Mouse (Mus musculus) monocyte, adult 5-6 weeks (primary cell): ENCODE measurements at regions not wholly inside any gene's neighbourhood (a gene's known extent, or its start where the extent isn't known, plus 50 kb on each side); places are given as distances from the start of the nearest gene placed in this dataset.

Source experiments
- ATAC-seq: fragments of 153-309, 156-312 bp; replicated peaks from 2 replicates; pipeline ENCODE4 v1.8.0; 2017; ENCODE audit warnings: mild to moderate bottlenecking; ENCODE audit not compliant: low TSS enrichment, insufficient number of reproducible peaks, severe bottlenecking, poor library complexity, low FRiP score

DNA sequence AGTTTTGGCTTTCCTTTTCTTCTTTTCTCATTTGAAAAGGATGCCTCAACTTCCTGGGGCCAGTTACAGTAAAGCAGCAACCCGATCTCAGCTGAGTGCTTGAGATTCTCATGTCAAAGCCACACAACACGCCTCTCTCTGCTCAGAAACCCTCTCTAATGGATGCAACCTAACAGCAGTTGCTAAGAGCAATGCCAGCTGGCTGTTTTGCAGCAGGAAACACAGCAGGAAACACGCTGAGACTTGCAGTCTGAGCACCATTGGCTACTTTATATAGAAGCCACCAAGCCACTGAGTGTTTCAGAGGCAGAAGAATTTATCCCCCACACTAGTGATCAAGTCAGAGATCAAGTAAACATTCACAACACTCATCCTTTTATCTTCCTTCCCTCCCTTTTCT lies 193.5 kb upstream of the Foxq1 start:
- ATAC-seq = no peak

DNA sequence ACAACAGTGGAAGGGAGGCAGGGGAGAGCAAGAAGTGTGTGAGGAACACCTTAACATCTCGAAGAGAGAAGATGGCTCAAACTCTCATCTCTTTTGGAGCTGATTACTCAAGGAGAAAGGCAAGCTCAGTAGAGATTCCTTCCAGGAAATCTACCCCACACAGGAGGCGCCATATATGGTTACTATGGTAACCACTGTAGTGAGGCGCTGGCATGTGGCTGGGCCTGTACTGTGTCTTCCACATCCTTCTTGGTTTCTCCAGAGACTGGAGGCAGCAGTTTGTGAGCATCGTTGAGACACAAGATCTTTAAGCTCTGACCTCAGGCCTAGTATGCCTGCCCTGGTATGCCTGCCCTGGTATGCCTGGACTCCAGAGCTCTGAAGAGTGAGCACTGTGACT lies 191.6 kb upstream of the Foxq1 start:
- ATAC-seq = no peak

GRCm38 (mm10) chr13:31367226-31367625 lies 188.7 kb upstream of the Foxq1 start:
- no peak for ATAC-seq

DNA sequence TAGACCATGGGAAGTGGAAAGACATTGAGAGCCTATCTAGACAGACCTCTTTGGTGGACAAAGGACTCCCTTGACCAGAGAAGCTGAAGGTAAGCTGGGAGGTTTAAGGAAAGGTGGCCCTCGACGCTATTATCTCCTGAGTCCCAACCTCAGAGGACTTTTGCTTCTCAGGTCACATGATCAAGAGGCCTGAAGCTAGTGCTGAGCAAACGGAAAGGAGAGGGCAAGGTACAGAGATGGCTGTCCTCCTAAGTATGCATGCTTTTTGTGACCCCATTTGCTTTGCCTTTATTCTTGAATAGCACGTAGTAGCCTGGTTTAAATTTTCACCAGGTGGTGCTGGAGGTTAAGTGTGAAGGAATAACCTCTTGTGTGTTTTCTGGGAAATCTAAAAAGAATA lies 186.8 kb upstream of the Foxq1 start:
- ATAC-seq = no peak

DNA sequence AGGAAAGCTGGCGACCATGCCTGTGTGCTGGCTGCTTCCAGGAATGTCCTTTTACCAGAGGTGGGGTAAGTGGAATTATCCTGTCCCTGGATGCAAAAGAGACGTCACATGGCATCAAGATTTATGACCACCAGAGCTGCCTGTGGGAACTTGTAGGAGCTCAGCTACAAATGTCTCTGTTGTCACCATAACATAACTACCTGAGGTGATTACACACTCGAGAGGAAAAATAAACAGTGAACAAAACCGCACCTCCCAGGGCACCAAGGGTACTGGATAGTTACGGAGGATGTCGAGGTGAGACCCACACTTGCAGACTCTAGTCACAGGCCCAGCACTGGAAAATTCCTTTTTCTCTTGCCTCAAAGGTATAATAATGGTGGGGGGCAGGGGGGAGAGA lies 185.1 kb upstream of the Foxq1 start:
- ATAC-seq = no peak

GRCm38 (mm10) chr13:31374006-31374405 lies 181.9 kb upstream of the Foxq1 start:
- no peak for ATAC-seq

GRCm38 (mm10) chr13:31393421-31394215 lies 162.3 kb upstream of the Foxq1 start:
- ATAC-seq = no peak

DNA sequence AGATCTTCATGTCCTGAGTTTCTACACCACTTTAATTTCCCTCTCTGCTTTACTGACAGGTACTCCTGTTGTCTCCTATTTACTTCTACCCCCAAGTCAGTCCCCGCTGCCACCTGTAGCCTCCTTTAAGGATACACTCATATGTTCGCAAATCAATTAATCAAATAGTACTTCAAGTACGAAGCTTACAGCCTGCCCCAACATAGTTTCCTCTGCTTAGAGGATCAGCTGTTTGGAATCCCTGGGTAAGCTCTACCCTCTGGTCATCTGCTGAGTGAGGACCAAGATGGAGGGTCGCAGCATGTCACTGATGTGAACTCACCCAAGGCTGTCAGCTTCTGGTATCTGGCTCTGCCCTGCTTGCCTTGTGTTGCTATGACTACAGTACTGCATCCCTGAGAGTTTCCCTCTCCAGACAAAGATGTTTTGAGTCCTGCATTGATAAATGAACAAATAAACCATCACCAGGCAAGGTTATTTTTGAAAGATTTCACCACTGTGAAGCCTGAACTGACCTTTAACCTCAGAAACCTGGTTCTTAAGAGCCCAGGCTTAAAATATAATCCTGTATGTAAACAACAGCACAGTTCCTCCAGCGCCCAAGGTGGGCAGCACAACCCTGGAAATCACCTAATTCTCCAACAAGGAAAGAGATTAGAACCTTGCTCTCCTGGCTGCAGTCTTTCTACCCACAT lies 159.6 kb upstream of the Foxq1 start:
- no peak for ATAC-seq

GRCm38 (mm10) chr13:31397246-31397645 lies 158.7 kb upstream of the Foxq1 start:
- ATAC-seq = no peak

DNA sequence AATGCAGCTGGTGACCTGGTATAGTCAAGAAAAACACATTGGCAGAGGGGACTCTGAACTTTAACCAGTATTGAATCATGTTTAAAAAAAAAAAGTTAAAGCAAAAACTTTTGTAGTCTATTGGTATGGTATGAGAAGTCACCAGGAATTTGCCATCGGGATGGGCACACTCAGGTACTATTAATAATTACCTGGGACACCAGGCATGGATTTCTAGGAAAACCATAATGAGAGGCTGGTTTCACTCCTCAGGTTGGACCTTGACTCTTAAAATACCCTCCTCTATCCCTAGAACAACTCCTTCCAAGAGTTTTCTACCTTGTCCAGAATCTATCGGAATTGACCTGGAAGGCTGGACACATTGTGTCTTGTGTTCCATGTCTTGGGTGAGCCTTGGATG lies 155.5 kb upstream of the Foxq1 start:
- ATAC-seq = no peak

GRCm38 (mm10) chr13:31405312-31405711 lies 150.6 kb upstream of the Foxq1 start:
- no peak for ATAC-seq

DNA sequence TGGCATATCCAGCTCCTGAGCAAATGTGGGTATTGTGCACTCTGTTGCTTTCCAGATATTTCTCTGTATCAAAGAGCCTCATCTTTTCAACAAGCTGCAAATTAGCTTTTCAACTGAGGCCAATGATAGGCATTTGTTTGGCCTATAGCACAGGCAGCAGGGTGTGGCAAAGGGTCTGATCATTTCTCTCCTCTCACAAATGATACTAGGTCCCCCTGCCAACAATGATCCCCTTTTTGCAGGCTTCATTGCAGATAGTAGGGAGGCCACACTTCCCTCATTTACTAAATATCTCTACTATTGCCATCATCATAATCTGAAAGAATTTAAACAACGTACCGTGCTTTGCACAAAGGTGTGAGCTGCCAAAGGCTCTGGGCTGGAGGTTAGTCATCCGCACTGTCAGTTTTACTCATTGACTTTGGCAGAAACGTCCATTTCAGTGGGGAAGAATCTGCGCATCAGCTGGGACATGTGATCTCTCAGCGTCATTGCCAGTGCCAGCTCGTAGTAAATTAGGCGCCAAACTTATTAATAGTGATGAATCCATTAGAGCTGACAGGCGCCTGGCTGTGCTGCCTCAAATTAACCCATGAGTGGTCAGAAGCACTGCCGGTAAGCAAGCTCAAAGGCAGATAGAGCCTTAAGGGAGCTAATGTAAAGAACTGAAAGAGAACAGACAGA lies 147.4 kb upstream of the Foxq1 start:
- no peak for ATAC-seq

GRCm38 (mm10) chr13:31409123-31409513 lies 146.8 kb upstream of the Foxq1 start:
- ATAC-seq = no peak

DNA sequence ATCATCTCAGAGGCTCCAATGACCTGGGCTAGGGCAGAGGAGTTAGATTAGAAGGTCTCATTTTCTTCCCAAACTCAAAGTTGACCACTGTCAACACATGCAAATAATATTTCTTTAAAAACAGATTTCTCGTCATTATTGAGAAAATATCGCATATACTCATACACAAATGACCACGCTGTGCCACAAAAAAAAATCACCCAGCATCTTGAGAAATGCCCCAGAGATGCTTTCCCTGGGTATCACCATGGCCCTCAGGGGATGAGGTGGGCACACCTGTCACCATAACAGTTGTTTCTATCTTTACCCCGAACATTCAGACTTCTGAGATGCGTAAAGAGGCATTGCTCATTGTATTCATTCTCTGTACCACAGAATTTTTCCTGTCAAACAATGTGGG lies 134.4 kb upstream of the Foxq1 start:
- no peak for ATAC-seq

- ATAC-seq = no peak
Measured at GRCm38 (mm10) chr13:31423599-31423998, 132.3 kb upstream of the Foxq1 start.

- ATAC-seq = no peak
Measured at GRCm38 (mm10) chr13:31425825-31426500, 130.0 kb upstream of the Foxq1 start.

- ATAC-seq = no peak
Measured at GRCm38 (mm10) chr13:31436434-31436833, 119.5 kb upstream of the Foxq1 start.

- ATAC-seq = no peak
Measured at GRCm38 (mm10) chr13:31439761-31440627, 115.9 kb upstream of the Foxq1 start.
